Mouse (Mus musculus) liver, embryonic 16.5 days (tissue): ENCODE results near the gene Zfp940. TPM values are rescaled to one million over a fixed set of nuclear protein-coding genes. Genes with fewer than 3 reads are reported as not detected.
A peak's percentile ranks its signal among the peaks of the same experiment; 100 is the strongest.

ENCODE experiments used
- ATAC-seq: fragments of 200-750 bp; cut with Nextera tagmentation; 2 replicates; pipeline ENCODE4 v1.8.0; 2017; ENCODE audit warnings: low read depth, mild to moderate bottlenecking, moderate number of reproducible peaks, moderate library complexity
- H3K27ac ChIP-seq: fragments of 300-500 bp; sonication (generic); 2 replicates; pipeline ENCODE4 v1.5.1; 2014; ENCODE audit warnings: mild to moderate bottlenecking, low read length
- H3K27me3 ChIP-seq: fragments of 300-500 bp; sonication (generic); 2 replicates; pipeline ENCODE4 v1.6.1; 2014; ENCODE audit warnings: low read depth, low read length, mixed read lengths; ENCODE audit not compliant: control insufficient read depth, insufficient read depth
- H3K36me3 ChIP-seq: fragments of 300-500 bp; sonication (generic); 2 replicates; pipeline ENCODE4 v1.6.1; 2014; ENCODE audit warnings: mild to moderate bottlenecking; ENCODE audit not compliant: control insufficient read depth, insufficient read depth
- H3K4me1 ChIP-seq: fragments of 300-500 bp; sonication (generic); 2 replicates; pipeline ENCODE4 v1.6.1; 2014; ENCODE audit warnings: low read depth, low read length, mixed read lengths; ENCODE audit not compliant: control insufficient read depth
- H3K4me2 ChIP-seq: fragments of 300-500 bp; sonication (generic); 2 replicates; pipeline ENCODE4 v1.6.1; 2014; ENCODE audit warnings: low read depth, low read length, mixed read lengths
- H3K4me3 ChIP-seq: fragments of 300-500 bp; sonication (generic); 2 replicates; pipeline ENCODE4 v1.5.1; 2014; ENCODE audit warnings: low read depth, mild to moderate bottlenecking, low read length
- H3K9ac ChIP-seq: fragments of 300-500 bp; sonication (generic); 2 replicates; pipeline ENCODE4 v1.6.1; 2014; ENCODE audit warnings: low read depth, low read length
- H3K9me3 ChIP-seq: fragments of 300-500 bp; sonication (generic); replicated peaks from 2 replicates; pipeline ENCODE4 v1.6.1; 2016; ENCODE audit warnings: low read length; ENCODE audit not compliant: control insufficient read depth
- WGBS: fragments of 180-500 bp; shearing (Covaris S2); extraction: QIAGEN DNeasy Blood & Tissue Kit; methylation state at CpG from one replicate; pipeline ENCODE4 v1.1.7; 2014; ENCODE audit not compliant: insufficient replicate concordance; 5-methylcytosine and 5-hydroxymethylcytosine counted together
- polyA plus RNA-seq: library from polyadenylated mRNA; unstranded; fragments of >200 nt; fragmentation: Nextera tagmentation; extraction: Ambion mirVana; gene quantifications from 2 replicates; pipeline ENCODE4 v1.2.1, GENCODE M21; 2015

The Zfp940 gene
- polyA plus RNA-seq, 1 experiment from 2014 or later, result 0.77 TPM

- H3K27ac ChIP-seq, result no peak within 1 kb of the TSS
These were observed 69.5 kb downstream of the Zfp940 start, which contains the start of gene Zfp30 for GRCm38 (mm10) chr7:29783871-29784551. Zfp30 (plus strand) TSS chr7:29783998.

More at GRCm38 (mm10) chr7:29783871-29784551, 69.5 kb downstream of the Zfp940 start, which contains the start of gene Zfp30:
- WGBS, result under 1% methylated on average over 45 of the region's 45 CpGs
- peak; percentile 92 for ATAC-seq
- H3K9ac ChIP-seq, result peak within 1 kb of the TSS; percentile 75
- peak within 1 kb of the TSS; percentile 69 for H3K4me3 ChIP-seq
- no peaks in the 10 kb centered on the region; the same call in 1 of the 2 replicates for H3K36me3 ChIP-seq
- H3K4me2 ChIP-seq, result peak within 1 kb of the TSS; percentile 87
- no peaks in the 10 kb centered on the region for H3K27me3 ChIP-seq
- H3K9me3 ChIP-seq, result no peaks in the 10 kb centered on the region; the same call in 1 of the 2 replicates
- peaks cover 3% of the 10 kb centered on the region; the same call in 1 of the 2 replicates for H3K4me1 ChIP-seq

Other genes with a start within 250 kb of the Zfp940 start
- gene Catsperg2, start 126.6 kb downstream of the Zfp940 start, polyA plus RNA-seq, result not detected in 2 replicates
- 3.4 and 3.8 TPM in 2 replicates for gene Zfp84, start 85.1 kb downstream of the Zfp940 start, polyA plus RNA-seq
- gene Zfp30, start 69.7 kb downstream of the Zfp940 start, polyA plus RNA-seq, result 0.72 and 0.86 TPM in 2 replicates
- 3.4 and 4.1 TPM in 2 replicates for gene Zfp790, start 37.6 kb downstream of the Zfp940 start, polyA plus RNA-seq
- gene Zfp420, start 6.3 kb upstream of the Zfp940 start, polyA plus RNA-seq, result 1.0 and 1.1 TPM in 2 replicates
- gene Zfp27, start 52.9 kb upstream of the Zfp940 start, polyA plus RNA-seq, result 1.7 TPM in 2 replicates
- gene Zfp383, start 54.6 kb upstream of the Zfp940 start, polyA plus RNA-seq, result 0.44 and 0.50 TPM in 2 replicates
- gene Zfp74, start 100.4 kb upstream of the Zfp940 start, polyA plus RNA-seq, result 1.3 and 1.5 TPM in 2 replicates
- gene Zfp568, start 130.3 kb upstream of the Zfp940 start, polyA plus RNA-seq, result 8.1 and 8.2 TPM in 2 replicates
- 0.28 and 0.34 TPM in 2 replicates for gene Zfp14, start 197.7 kb upstream of the Zfp940 start, polyA plus RNA-seq
- gene Zfp82, start 219.2 kb upstream of the Zfp940 start, polyA plus RNA-seq, result 1.2 TPM in 2 replicates
- not detected in 2 replicates for gene Gm26920, start 236.7 kb upstream of the Zfp940 start, polyA plus RNA-seq
- 1.0 and 1.4 TPM in 2 replicates for gene Zfp566, start 236.9 kb upstream of the Zfp940 start, polyA plus RNA-seq
- gene Zfp260, start 241.1 kb upstream of the Zfp940 start, polyA plus RNA-seq, result 14.4 and 14.7 TPM in 2 replicates